Mouse (Mus musculus) midbrain, embryonic 15.5 days (tissue): Measurements from ENCODE around the gene Sned1. TPM values are rescaled to one million over a fixed set of nuclear protein-coding genes. Genes with fewer than 3 reads are reported as not detected.

Source experiments
- ATAC-seq: fragments of 200-750 bp; cut with Nextera tagmentation; replicated peaks from 2 replicates; pipeline ENCODE4 v1.8.0; 2017; ENCODE audit warnings: moderate TSS enrichment
- H3K27ac ChIP-seq: fragments of 300-500 bp; sonication (generic); 2 replicates; pipeline ENCODE4 v1.5.1; 2015; ENCODE audit warnings: mild to moderate bottlenecking, inconsistent platforms
- H3K27me3 ChIP-seq: fragments of 300-500 bp; sonication (generic); replicated peaks from 2 replicates; pipeline ENCODE4 v1.6.1; 2015; ENCODE audit warnings: inconsistent platforms
- H3K36me3 ChIP-seq: fragments of 300-500 bp; sonication (generic); replicated peaks from 2 replicates; pipeline ENCODE4 v1.6.1; 2015; ENCODE audit warnings: inconsistent platforms
- H3K4me1 ChIP-seq: fragments of 300-500 bp; sonication (generic); 2 replicates; pipeline ENCODE4 v1.6.1; 2015; ENCODE audit warnings: inconsistent platforms
- H3K4me2 ChIP-seq: fragments of 300-500 bp; sonication (generic); 2 replicates; pipeline ENCODE4 v1.6.1; 2015; ENCODE audit warnings: inconsistent platforms, mild to moderate bottlenecking, moderate library complexity
- H3K4me3 ChIP-seq: fragments of 300-500 bp; sonication (generic); 2 replicates; pipeline ENCODE4 v1.5.1; 2015; ENCODE audit warnings: mild to moderate bottlenecking, inconsistent platforms
- H3K9ac ChIP-seq: fragments of 300-500 bp; sonication (generic); 2 replicates; pipeline ENCODE4 v1.6.1; 2015; ENCODE audit warnings: mild to moderate bottlenecking, inconsistent platforms
- H3K9me3 ChIP-seq: fragments of 300-500 bp; sonication (generic); 2 replicates; pipeline ENCODE4 v1.6.1; 2016; ENCODE audit warnings: inconsistent platforms
- WGBS: fragments of 180-500 bp; shearing (Covaris S2); methylation state at CpG from one replicate; pipeline ENCODE4 v1.1.7; 2015; ENCODE audit warnings: mixed read lengths; 5-methylcytosine and 5-hydroxymethylcytosine counted together
- polyA plus RNA-seq: library from polyadenylated mRNA; unstranded; fragments of >200 nt; fragmentation: Nextera tagmentation; extraction: Ambion mirVana; gene quantifications from 2 replicates; pipeline ENCODE4 v1.2.1, GENCODE M21; 2015

Sned1 gene
- polyA plus RNA-seq, 1 experiment from 2014 or later: 8.7 TPM

DNA sequence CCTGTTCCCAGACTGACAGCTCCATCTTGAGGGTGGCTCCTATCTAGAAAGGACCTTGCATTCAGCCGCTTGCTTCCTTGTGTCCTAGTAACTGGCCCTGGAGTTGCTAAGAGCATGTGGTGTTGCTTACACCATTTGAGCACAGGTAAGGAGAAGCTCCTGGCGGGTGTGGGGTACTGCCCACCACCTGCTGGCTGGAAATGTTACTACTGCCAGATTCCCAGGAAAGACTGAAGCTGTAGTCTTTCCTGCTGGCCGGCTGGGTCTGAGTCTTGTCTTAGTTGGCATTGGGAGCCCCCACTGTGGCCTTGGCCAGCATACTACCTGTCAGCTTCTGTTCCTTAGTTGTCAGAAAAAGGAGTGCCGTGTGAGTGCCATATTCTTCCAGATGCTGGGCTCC is 2.6 kb downstream of the Sned1 start:
- no peak overlapping the region for H3K9ac ChIP-seq
- no peaks in the 10 kb centered on the region for H3K36me3 ChIP-seq
- H3K27ac ChIP-seq: no peak overlapping the region
- 61% methylated on average over 4 of the region's 4 CpGs for WGBS
- no peak for ATAC-seq
- H3K27me3 ChIP-seq: peaks cover 24% of the 10 kb centered on the region
- no peak overlapping the region for H3K4me2 ChIP-seq
- H3K4me3 ChIP-seq: no peak overlapping the region
- H3K4me1 ChIP-seq: peaks cover 16% of the 10 kb centered on the region; the same call in 1 of the 2 replicates
- no peaks in the 10 kb centered on the region for H3K9me3 ChIP-seq

DNA sequence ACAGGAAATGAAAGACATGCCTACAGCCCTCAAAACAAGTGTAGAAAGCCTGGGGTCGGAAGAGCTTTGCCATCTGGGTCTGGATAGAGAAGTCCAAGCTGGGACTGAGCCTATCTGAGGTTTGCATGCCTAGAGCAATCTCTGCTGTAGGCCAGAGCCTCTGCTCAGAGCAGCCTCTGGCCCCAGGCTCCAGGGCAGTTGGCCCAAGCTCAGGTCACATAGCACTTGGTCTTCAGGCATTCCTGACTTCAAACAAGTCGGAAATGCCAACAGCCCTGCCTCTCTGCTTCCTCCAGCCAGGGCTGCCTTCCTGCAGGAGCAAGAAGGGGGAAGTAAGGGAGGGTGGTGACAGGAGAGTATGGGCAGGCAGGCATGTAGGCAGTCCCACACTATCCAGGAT is 10.3 kb downstream of the Sned1 start:
- ATAC-seq: no peak
- 79% methylated on average over 2 of the region's 2 CpGs for WGBS
- Histone ChIP-seq H3K9me3 (no peaks in the 10 kb centered on the region), H3K36me3 (no peaks in the 10 kb centered on the region), H3K4me1 (no peaks in the 10 kb centered on the region), H3K4me2 (no peak overlapping the region), H3K27ac (no peak overlapping the region), H3K9ac (no peak overlapping the region), H3K4me3 (no peak overlapping the region), H3K27me3 (no peaks in the 10 kb centered on the region)

DNA sequence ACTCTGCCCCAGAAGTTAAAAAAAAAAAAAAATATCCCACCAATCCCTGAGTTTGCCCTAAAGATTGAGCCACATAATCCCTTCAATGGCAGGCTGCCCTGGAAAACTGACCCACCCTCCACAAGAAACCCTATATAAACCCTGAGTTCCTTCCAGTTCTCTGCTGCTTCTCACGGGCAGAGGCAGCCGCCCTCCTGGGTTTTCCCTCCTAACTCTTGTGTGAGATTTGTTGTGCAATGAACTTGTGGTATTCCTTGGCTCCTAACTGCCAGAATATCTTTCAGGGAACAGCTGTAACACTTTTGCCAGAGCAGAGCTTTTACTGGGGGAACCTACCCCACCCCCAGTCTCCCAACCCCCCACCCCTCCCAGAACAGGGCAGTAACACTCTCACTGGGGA is 16.9 kb downstream of the Sned1 start:
- ATAC-seq: no peak
- no peaks in the 10 kb centered on the region for H3K9me3 ChIP-seq
- no peak overlapping the region for H3K4me3 ChIP-seq
- no peaks in the 10 kb centered on the region for H3K27me3 ChIP-seq
- H3K27ac ChIP-seq: no peak overlapping the region
- WGBS: 51% methylated on average over 2 of the region's 2 CpGs
- no peak overlapping the region for H3K4me2 ChIP-seq
- no peak overlapping the region for H3K9ac ChIP-seq
- no peaks in the 10 kb centered on the region for H3K4me1 ChIP-seq
- H3K36me3 ChIP-seq: no peaks in the 10 kb centered on the region

DNA sequence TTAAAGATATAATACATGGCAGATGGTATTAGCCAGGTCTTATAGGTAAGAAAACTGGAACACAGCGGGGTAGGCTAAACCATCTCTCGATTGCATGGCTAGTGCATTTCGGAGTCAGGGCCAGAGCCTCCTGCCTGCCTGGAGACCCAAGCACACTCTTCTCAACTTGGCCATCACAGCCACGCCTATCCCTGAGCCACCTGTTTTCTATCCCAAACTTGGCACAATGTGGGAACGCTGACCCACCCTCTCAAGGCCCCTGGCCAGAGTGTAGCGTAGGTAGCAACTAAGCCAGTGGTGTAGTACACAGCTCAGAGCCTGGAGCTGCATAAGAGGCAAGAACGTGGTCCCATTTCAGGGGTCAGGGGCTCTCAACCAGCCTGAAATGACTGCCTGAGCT is 20.1 kb downstream of the Sned1 start:
- Histone ChIP-seq H3K4me1 (no peaks in the 10 kb centered on the region), H3K27me3 (no peaks in the 10 kb centered on the region), H3K27ac (no peak overlapping the region), H3K4me2 (no peak overlapping the region), H3K36me3 (no peaks in the 10 kb centered on the region), H3K9ac (no peak overlapping the region), H3K4me3 (no peak overlapping the region), H3K9me3 (no peaks in the 10 kb centered on the region)
- WGBS: 93% methylated on average over 7 of the region's 7 CpGs
- ATAC-seq: no peak

DNA sequence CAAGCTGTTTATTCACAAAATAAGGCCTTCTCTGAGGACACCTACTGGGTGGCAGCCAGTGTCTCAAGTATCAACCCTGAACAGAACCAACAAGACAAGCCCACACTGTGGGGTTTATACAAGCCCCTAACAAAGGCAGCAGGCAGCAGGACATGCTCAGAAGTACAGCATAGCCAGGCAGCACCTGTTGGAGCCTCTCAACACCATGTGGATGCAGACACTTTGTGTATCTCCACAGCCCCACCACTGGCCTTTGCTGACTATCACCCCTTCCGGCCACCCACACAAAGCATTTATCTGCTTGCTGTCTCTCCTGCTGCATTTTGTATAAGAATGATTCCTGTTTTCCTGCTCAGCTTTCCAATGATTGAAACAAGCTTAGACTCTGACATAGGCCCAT is 21.9 kb downstream of the Sned1 start:
- Histone ChIP-seq H3K4me2 (no peak overlapping the region), H3K27ac (no peak overlapping the region), H3K4me3 (no peak overlapping the region), H3K36me3 (no peaks in the 10 kb centered on the region), H3K4me1 (no peaks in the 10 kb centered on the region), H3K9me3 (no peaks in the 10 kb centered on the region), H3K9ac (no peak overlapping the region), H3K27me3 (no peaks in the 10 kb centered on the region)
- no peak for ATAC-seq
- WGBS: 88% methylated on average over 1 of the region's 1 CpGs

DNA sequence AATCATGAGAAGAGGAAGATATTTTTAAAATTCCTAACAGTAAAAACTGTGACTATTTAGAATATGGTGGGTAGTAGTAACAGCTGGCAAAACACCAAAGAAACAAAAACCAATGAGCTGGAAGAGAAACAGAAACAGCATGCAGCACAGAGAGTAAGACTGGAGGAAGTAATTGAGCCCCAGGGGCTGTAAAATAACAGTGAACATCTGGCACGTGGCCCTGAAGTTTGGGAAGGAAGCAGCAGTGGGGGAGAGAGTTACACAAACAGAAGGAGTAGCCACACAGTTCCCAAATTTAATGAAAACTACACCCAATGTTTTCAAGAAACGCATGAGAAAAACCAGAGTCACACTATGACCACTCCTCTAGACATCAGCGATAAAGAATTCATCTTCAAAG is 31.6 kb downstream of the Sned1 start:
- no peak for ATAC-seq
- H3K9me3 ChIP-seq: no peaks in the 10 kb centered on the region
- no peaks in the 10 kb centered on the region for H3K27me3 ChIP-seq
- H3K4me3 ChIP-seq: no peak overlapping the region
- no peak overlapping the region for H3K27ac ChIP-seq
- H3K9ac ChIP-seq: no peak overlapping the region
- no peaks in the 10 kb centered on the region for H3K4me1 ChIP-seq
- WGBS: 66% methylated on average over 3 of the region's 3 CpGs
- H3K36me3 ChIP-seq: no peaks in the 10 kb centered on the region
- H3K4me2 ChIP-seq: no peak overlapping the region

DNA sequence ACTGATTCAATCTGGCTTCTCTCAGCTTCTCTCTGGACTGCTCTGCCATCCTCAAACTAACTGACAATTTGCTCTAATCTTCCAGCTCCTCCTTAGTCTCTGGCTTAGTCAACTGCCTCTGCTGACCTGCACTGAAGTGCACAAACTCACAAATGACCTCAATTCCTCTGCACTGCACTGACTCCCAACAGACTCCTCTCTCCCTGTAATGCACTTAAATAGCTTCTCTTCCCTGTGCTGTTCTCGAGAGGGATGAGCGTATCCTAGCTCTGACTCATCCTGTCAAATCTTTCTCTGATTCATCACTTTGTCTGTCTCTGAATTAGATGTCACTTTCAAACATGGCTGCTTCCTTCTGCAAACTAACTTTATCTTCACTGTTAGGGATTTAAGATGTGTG is 32.6 kb downstream of the Sned1 start:
- Histone ChIP-seq H3K4me3 (no peak overlapping the region), H3K4me2 (no peak overlapping the region)
- 85% methylated on average over 2 of the region's 2 CpGs for WGBS

DNA sequence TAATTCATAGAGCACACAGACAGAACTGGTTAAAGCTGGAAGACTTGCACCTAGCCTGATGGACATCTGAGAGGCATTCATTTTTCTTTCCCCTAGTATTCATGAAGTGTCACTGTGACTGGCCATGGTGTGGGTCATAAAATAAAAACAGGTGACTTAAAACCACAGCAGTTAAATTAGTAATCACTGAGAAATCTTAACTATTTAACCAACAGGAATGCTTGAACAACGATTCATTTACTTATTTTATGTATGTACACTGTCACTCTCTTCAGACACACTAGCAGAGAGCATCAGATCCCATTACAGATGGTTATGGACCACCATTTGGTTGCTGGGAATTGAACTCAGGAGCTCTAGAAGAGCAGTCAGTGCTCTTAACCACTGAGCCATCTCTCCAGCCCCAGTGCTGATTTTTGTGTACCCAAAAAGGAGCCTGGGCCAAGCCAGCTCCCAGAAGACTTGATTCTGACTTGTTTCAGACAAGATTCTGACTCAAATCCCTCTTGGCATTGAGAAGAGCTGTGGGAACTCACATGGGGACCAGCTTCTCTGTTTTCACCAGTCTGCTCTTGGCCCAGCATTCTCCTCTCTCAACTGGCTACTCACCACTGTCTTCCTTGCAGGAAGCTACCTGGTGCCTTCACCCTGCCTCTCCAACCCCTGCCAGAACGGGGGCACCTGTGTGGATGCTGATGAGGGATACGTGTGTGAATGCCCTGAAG is 35.0 kb downstream of the Sned1 start:
- Histone ChIP-seq H3K9me3 (no peaks in the 10 kb centered on the region), H3K36me3 (no peaks in the 10 kb centered on the region), H3K27me3 (no peaks in the 10 kb centered on the region), H3K4me1 (peaks cover 4% of the 10 kb centered on the region; the same call in 1 of the 2 replicates), H3K27ac (no peak overlapping the region), H3K4me3 (no peak overlapping the region), H3K9ac (no peak overlapping the region), H3K4me2 (no peak overlapping the region)
- no peak for ATAC-seq
- 69% methylated on average over 3 of the region's 3 CpGs for WGBS

More for the DNA sequence above, 32.6 kb downstream of the Sned1 start:
- H3K9me3 ChIP-seq: no peaks in the 10 kb centered on the region
- peaks cover 4% of the 10 kb centered on the region; the same call in 1 of the 2 replicates for H3K4me1 ChIP-seq
- no peak overlapping the region for H3K27ac ChIP-seq
- no peaks in the 10 kb centered on the region for H3K27me3 ChIP-seq
- no peaks in the 10 kb centered on the region for H3K36me3 ChIP-seq
- ATAC-seq: no peak
- no peak overlapping the region for H3K9ac ChIP-seq

DNA sequence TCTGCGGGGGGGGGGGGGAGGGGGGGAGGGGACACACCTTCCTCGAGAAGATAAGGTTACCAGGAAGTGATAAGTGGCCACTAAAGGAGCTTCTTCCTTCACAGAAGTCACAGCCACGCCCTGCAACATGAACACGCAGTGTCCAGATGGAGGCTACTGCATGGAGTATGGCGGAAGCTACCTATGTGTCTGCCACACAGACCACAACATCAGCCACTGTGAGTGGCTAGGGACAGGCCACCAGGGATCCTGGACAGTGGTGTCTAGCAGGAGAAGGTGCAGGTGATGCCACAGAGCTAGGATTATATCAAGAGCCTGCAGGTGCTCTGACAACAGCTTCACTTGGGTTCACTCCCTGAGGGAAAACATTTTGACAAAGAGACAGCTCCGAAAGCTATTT is 36.1 kb downstream of the Sned1 start:
- Histone ChIP-seq H3K4me2 (no peak overlapping the region), H3K9me3 (no peaks in the 10 kb centered on the region), H3K4me1 (peaks cover 4% of the 10 kb centered on the region; the same call in 1 of the 2 replicates), H3K9ac (no peak overlapping the region), H3K4me3 (no peak overlapping the region), H3K27ac (no peak overlapping the region), H3K36me3 (no peaks in the 10 kb centered on the region), H3K27me3 (no peaks in the 10 kb centered on the region)
- WGBS: 83% methylated on average over 5 of the region's 6 CpGs
- ATAC-seq: no peak

DNA sequence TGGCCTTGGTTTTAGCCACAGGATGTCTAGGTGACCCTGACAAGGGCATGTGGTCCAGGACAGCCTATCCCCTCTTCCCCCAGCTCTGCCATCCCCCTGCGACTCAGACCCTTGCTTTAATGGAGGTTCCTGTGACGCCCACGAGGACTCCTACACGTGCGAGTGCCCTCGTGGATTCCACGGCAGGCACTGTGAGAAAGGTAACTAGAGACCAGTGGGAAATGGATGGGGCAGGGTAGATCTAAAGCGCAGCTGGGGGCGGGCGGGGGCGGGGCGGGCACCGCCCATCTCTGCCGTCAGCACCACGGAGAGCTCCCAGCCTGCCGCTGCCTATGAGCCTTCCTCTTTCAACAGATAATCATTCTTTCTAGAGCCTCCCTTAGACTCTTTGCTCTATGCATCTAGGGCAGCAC is 36.8 kb downstream of the Sned1 start:
- H3K36me3 ChIP-seq: no peaks in the 10 kb centered on the region
- peak; percentile 65; the same call in 1 of the 2 replicates for ATAC-seq
- no peak overlapping the region for H3K9ac ChIP-seq
- peaks cover 4% of the 10 kb centered on the region; the same call in 1 of the 2 replicates for H3K4me1 ChIP-seq
- peak overlapping the region; percentile 45 for H3K4me2 ChIP-seq
- 4% methylated on average over 16 of the region's 16 CpGs for WGBS
- no peak overlapping the region for H3K27ac ChIP-seq
- H3K9me3 ChIP-seq: no peaks in the 10 kb centered on the region
- peak overlapping the region; percentile 25 for H3K4me3 ChIP-seq
- no peaks in the 10 kb centered on the region for H3K27me3 ChIP-seq

DNA sequence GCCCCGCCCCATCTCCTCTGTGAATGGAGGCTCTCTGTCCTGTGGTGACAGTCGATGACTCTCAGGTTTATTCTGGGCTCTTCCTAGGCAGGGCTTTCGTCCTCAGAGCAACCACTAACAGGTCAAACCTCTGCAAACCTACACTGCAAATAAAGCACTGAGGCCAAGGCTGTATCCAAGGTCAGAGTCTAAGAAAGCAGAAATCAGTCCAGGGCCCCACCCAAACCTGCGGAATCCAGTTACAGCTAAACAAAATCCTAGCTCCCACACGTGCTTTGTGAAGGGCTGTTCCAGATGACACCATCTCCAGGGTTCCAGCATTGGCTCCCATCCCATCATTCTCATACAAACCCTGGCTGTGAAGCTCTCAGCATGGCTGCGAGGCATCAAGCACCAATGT is 39.9 kb downstream of the Sned1 start:
- 81% methylated on average over 6 of the region's 6 CpGs for WGBS
- Histone ChIP-seq H3K4me3 (no peak overlapping the region), H3K36me3 (no peaks in the 10 kb centered on the region), H3K9ac (no peak overlapping the region), H3K4me1 (peaks cover 4% of the 10 kb centered on the region; the same call in 1 of the 2 replicates), H3K9me3 (no peaks in the 10 kb centered on the region), H3K27ac (no peak overlapping the region), H3K27me3 (no peaks in the 10 kb centered on the region), H3K4me2 (no peak overlapping the region)
- no peak for ATAC-seq

DNA sequence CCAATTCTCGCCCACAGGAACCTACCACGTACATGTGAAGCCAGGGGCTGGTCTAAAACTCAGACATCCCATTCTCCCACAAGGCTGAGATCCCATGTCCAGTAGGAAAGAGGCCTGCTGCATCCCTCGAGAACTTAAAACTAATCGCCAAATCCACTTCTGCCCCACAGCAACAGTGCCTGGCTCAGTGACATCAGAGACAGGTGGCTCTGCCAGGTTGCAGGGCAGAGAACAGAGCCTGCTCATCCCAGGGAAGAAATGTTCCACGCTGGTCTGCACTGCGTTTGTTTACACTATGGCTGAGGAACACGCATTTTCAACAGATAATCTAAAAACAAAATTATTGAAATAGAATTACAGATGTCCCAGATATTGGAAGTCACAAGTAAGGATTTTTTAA is 41.4 kb downstream of the Sned1 start:
- Histone ChIP-seq H3K27ac (no peak overlapping the region), H3K9me3 (no peaks in the 10 kb centered on the region), H3K27me3 (no peaks in the 10 kb centered on the region), H3K36me3 (no peaks in the 10 kb centered on the region), H3K4me3 (no peak overlapping the region), H3K9ac (no peak overlapping the region), H3K4me1 (peaks cover 4% of the 10 kb centered on the region; the same call in 1 of the 2 replicates), H3K4me2 (no peak overlapping the region)
- WGBS: 84% methylated on average over 7 of the region's 7 CpGs
- no peak for ATAC-seq

DNA sequence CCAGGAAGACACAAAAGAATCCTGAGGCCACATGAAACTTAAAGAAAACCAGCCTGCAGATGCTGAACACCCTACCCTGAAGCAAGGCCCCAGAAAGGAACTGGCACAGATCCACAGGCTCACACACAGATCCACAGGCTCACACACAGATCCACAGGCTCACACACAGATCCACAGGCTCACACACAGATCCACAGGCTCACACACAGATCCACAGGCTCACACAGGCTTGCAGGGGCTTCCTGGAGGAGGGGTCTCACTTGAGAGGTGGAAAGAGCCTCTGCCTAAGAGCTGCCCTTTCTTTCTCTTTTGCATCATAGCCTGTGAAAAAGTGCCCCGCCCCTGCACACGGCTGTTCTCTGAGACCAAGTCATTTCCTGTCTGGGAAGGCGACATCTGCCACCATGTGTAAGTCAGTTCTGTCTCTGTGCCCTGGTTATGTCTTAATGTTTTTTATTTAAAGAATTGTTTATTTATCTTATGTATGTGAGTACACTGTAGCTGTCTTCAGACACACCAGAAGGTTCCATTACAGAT is 54.1 kb downstream of the Sned1 start:
- H3K27me3 ChIP-seq: no peaks in the 10 kb centered on the region
- no peak overlapping the region for H3K9ac ChIP-seq
- H3K27ac ChIP-seq: no peak overlapping the region
- no peak overlapping the region for H3K4me3 ChIP-seq
- no peaks in the 10 kb centered on the region for H3K9me3 ChIP-seq
- H3K4me2 ChIP-seq: no peak overlapping the region
- H3K4me1 ChIP-seq: no peaks in the 10 kb centered on the region
- WGBS: 71% methylated on average over 3 of the region's 3 CpGs
- ATAC-seq: no peak
- no peaks in the 10 kb centered on the region for H3K36me3 ChIP-seq
